Mouse (Mus musculus): ENCODE results near the gene Muc3.

DNA sequence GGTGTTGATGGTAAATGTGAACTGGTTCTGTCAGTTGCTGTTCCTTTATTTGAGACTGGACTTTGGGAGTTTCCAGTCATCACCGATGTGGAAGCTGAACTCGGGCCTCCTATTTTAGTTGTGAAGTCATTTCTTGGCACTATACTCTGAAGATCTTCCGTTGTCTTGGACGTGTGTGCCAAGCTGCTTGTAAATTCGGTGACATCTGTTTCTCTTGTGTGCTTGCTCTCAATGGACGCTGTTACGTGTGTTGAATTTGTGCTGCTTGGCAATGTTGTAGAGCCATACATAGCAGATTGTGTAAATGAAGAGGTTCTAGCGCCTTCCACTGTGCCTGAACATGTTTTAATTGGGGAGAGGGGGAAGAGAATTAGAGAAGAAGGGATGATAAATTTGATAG is 36.2 kb upstream of the Muc3 start:
- TF ChIP-seq CTCF (IDR thresholded peaks at IDR 0.05; ENCODE audit: low read depth) (no peak), EP300 (IDR thresholded peaks at IDR 0.05; ENCODE audit: low read depth) (no peak)
